Mouse (Mus musculus) lung, postnatal 14 days (tissue): ENCODE results near the gene Srpk1.

Source experiments
- DNase-seq: peaks from one replicate; pipeline ENCODE4 v3.0.0; 2021

Srpk1 gene

GRCm38 (mm10) chr17:28622300-28622759 is at the start of gene Srpk1:
Srpk1 (minus strand) TSS chr17:28622709.
- peak; percentile 92 for DNase-seq

- no peak for DNase-seq
Observed at GRCm38 (mm10) chr17:28659564-28659963, 37.1 kb upstream of the Srpk1 start.

DNA sequence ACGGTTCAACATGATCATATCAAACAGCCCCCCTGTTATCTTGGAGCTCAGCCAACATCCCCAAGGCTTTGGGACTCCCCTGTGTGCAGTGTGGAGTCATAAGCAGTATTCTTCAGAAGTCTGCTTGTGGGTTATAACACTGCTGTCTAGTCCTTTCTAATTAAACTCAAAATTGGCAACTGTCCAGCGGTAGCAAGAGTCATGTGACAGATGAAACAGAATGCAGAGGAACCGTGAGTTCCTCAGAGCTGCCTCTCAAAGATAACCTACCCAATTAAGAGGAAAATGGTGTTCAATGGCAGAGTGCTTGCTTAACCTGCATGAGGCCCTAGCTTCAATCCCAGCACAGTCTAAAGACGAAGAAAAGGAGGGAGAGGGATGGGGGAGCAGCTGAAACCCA is 35.4 kb upstream of the Srpk1 start:
- no peak for DNase-seq

GRCm38 (mm10) chr17:28650268-28650667 is 27.8 kb upstream of the Srpk1 start:
- no peak for DNase-seq

- peak; percentile 48 for DNase-seq
Observed at GRCm38 (mm10) chr17:28648607-28649370, 26.3 kb upstream of the Srpk1 start.

- no peak for DNase-seq
Observed at GRCm38 (mm10) chr17:28646221-28646620, 23.7 kb upstream of the Srpk1 start.

GRCm38 (mm10) chr17:28644112-28644511 is 21.6 kb upstream of the Srpk1 start:
- DNase-seq, result no peak

DNA sequence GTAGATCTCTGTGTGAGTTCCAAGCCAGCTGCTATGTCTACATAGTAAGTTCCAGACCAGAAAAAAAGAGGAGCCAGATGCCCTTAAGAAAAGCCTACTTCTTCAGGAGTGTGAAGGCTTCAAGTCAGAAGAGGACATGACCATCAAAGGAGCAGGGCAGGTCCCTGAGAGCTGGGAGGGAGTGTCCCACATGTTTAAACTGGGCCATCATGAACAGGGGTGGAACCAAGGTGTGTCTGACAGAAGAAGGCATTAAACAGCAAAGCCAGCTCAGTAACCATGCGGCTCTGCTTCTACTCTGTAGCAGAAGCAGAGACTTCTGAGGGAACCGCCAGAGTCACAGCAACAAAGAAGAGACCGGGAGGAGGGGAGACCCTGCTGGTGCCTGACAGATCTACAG is 21.2 kb upstream of the Srpk1 start:
- no peak for DNase-seq

- DNase-seq, result no peak
Observed at GRCm38 (mm10) chr17:28640113-28640512, 17.6 kb upstream of the Srpk1 start.

- no peak for DNase-seq
Observed at GRCm38 (mm10) chr17:28637711-28638690, 15.5 kb upstream of the Srpk1 start.

- no peak for DNase-seq
Observed at GRCm38 (mm10) chr17:28635842-28636241, 13.3 kb upstream of the Srpk1 start.

DNA sequence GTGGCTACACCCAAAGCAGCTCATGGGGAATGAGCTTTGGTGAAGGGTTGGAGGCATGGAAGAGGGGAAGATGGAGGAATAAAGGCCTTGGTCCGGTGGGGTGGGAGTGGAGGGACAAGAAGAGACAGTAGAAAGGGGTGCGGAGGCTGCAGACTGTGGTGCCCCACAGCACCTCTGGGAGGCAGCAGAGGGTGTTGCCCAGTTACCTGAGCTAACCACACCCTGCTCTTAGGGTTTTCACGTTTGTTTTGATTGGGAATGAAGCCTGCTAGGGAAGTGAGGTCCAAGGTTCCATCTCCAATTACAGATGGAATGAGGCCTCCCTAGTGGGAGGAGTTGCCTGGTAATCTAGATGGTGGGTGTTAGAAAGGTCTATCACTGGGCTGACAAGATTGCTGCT is 6.6 kb upstream of the Srpk1 start:
- DNase-seq, result no peak

- no peak for DNase-seq
Observed at GRCm38 (mm10) chr17:28628248-28629124, 6.0 kb upstream of the Srpk1 start.

- DNase-seq, result no peak
Observed at GRCm38 (mm10) chr17:28626937-28627336, 4.4 kb upstream of the Srpk1 start.

- no peak for DNase-seq
Observed at GRCm38 (mm10) chr17:28625327-28625726, 2.8 kb upstream of the Srpk1 start.

GRCm38 (mm10) chr17:28624841-28625240 is 2.3 kb upstream of the Srpk1 start:
- no peak for DNase-seq

- peak; percentile 36 for DNase-seq
Observed at GRCm38 (mm10) chr17:28621381-28622299, 869 bp downstream of the Srpk1 start.

GRCm38 (mm10) chr17:28618775-28619174 is 3.7 kb downstream of the Srpk1 start:
- DNase-seq, result no peak

- DNase-seq, result no peak
Observed at GRCm38 (mm10) chr17:28618124-28618523, 4.4 kb downstream of the Srpk1 start.

GRCm38 (mm10) chr17:28617636-28618035 is 4.9 kb downstream of the Srpk1 start:
- no peak for DNase-seq

GRCm38 (mm10) chr17:28615332-28615731 is 7.2 kb downstream of the Srpk1 start:
- no peak for DNase-seq

DNA sequence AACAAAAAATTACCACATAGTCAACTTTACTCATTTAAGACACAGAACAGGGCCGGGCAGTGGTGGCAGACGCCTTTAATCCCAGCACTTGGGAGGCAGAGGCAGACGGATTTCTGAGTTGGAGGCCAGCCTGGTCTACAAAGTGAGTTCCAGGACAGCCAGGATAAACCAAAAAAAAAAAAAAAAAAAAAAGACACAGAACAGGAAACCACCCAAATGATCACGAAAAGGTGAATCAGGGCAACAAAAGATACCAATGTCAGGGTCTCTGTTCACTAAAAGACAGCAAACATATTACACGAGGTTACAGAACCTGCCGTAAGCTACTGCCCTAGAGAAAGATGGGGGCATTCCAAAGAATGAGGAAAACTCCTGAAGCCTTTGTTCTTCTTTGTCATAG is 9.4 kb downstream of the Srpk1 start:
- no peak for DNase-seq
